Mouse (Mus musculus): ENCODE results near the gene Phyh. TPM values are rescaled to one million over a fixed set of nuclear protein-coding genes. Genes with fewer than 3 reads are reported as not detected.

Gene Phyh
- polyA plus RNA-seq, 1 experiment from 2014 or later: 110 TPM

- WGBS (ENCODE audit: insufficient replicate concordance): 83% methylated on average over 1 of the region's 2 CpGs
- H3K9ac ChIP-seq (ENCODE audit: low read depth, low read length): no peak overlapping the region
- no peak for ATAC-seq (replicated peaks; ENCODE audit: insufficient number of reproducible peaks, low FRiP score, low TSS enrichment)
Observed at GRCm38 (mm10) chr2:4969083-4969482, 50.3 kb downstream of the Phyh start.

GRCm38 (mm10) chr2:4975807-4976206, 57.0 kb downstream of the Phyh start, which contains the start of gene Ucma:
Gene Ucma (plus strand): TSS chr2:4976122.
- WGBS (ENCODE audit: insufficient replicate concordance): 72% methylated on average over 5 of the region's 5 CpGs
- no peak within 1 kb of the TSS for H3K4me3 ChIP-seq (ENCODE audit: low read depth, low read length)
- H3K4me1 ChIP-seq (ENCODE audit: control insufficient read depth, insufficient read depth, low read length): peaks cover 3% of the 10 kb centered on the region; the same call in 1 of the 2 replicates
- H3K9me3 ChIP-seq (replicated peaks; ENCODE audit: control insufficient read depth, low read length): no peaks in the 10 kb centered on the region
- H3K27ac ChIP-seq (ENCODE audit: low read depth, low read length): no peak within 1 kb of the TSS
- H3K27me3 ChIP-seq (ENCODE audit: control insufficient read depth, insufficient read depth, low read length): no peaks in the 10 kb centered on the region
- no peak for ATAC-seq (replicated peaks; ENCODE audit: insufficient number of reproducible peaks, low FRiP score, low TSS enrichment)
- no peak within 1 kb of the TSS for H3K4me2 ChIP-seq
- H3K9ac ChIP-seq (ENCODE audit: low read depth, low read length): no peak within 1 kb of the TSS
- no peaks in the 10 kb centered on the region for H3K36me3 ChIP-seq (ENCODE audit: control insufficient read depth, insufficient read depth, low read length)

More at GRCm38 (mm10) chr2:4969083-4969482, 50.3 kb downstream of the Phyh start:
- Histone ChIP-seq H3K4me2 (no peak overlapping the region), H3K36me3 (ENCODE audit: control insufficient read depth, insufficient read depth, low read length) (no peaks in the 10 kb centered on the region), H3K4me1 (ENCODE audit: control insufficient read depth, insufficient read depth, low read length) (no peaks in the 10 kb centered on the region), H3K27ac (ENCODE audit: low read depth, low read length) (no peak overlapping the region), H3K4me3 (ENCODE audit: low read depth, low read length) (no peak overlapping the region), H3K9me3 (replicated peaks; ENCODE audit: control insufficient read depth, low read length) (no peaks in the 10 kb centered on the region), H3K27me3 (ENCODE audit: control insufficient read depth, insufficient read depth, low read length) (no peaks in the 10 kb centered on the region)

GRCm38 (mm10) chr2:4978091-4978490, 59.3 kb downstream of the Phyh start:
- no peak overlapping the region for H3K4me2 ChIP-seq
- no peaks in the 10 kb centered on the region for H3K27me3 ChIP-seq (ENCODE audit: control insufficient read depth, insufficient read depth, low read length)
- no peak overlapping the region for H3K4me3 ChIP-seq (ENCODE audit: low read depth, low read length)
- no peaks in the 10 kb centered on the region for H3K36me3 ChIP-seq (ENCODE audit: control insufficient read depth, insufficient read depth, low read length)
- peaks cover 3% of the 10 kb centered on the region; the same call in 1 of the 2 replicates for H3K4me1 ChIP-seq (ENCODE audit: control insufficient read depth, insufficient read depth, low read length)
- H3K9me3 ChIP-seq (replicated peaks; ENCODE audit: control insufficient read depth, low read length): no peaks in the 10 kb centered on the region
- ATAC-seq (replicated peaks; ENCODE audit: insufficient number of reproducible peaks, low FRiP score, low TSS enrichment): no peak
- no peak overlapping the region for H3K27ac ChIP-seq (ENCODE audit: low read depth, low read length)
- H3K9ac ChIP-seq (ENCODE audit: low read depth, low read length): no peak overlapping the region
- 26% methylated on average over 8 of the region's 8 CpGs for whole genome bisulfite sequencing (ENCODE audit: insufficient replicate concordance)

GRCm38 (mm10) chr2:4983987-4984386, 65.2 kb downstream of the Phyh start:
- no peak overlapping the region for H3K27ac ChIP-seq (ENCODE audit: low read depth, low read length)
- H3K4me2 ChIP-seq: no peak overlapping the region
- 23% methylated on average over 5 of the region's 5 CpGs for WGBS (ENCODE audit: insufficient replicate concordance)
- no peak overlapping the region for H3K9ac ChIP-seq (ENCODE audit: low read depth, low read length)
- no peak for ATAC-seq (replicated peaks; ENCODE audit: insufficient number of reproducible peaks, low FRiP score, low TSS enrichment)
- H3K27me3 ChIP-seq (ENCODE audit: control insufficient read depth, insufficient read depth, low read length): no peaks in the 10 kb centered on the region
- no peaks in the 10 kb centered on the region for H3K4me1 ChIP-seq (ENCODE audit: control insufficient read depth, insufficient read depth, low read length)
- no peaks in the 10 kb centered on the region for H3K9me3 ChIP-seq (replicated peaks; ENCODE audit: control insufficient read depth, low read length)
- H3K36me3 ChIP-seq (ENCODE audit: control insufficient read depth, insufficient read depth, low read length): no peaks in the 10 kb centered on the region
- H3K4me3 ChIP-seq (ENCODE audit: low read depth, low read length): no peak overlapping the region

- Histone ChIP-seq H3K36me3 (ENCODE audit: control insufficient read depth, insufficient read depth, low read length) (no peaks in the 10 kb centered on the region), H3K4me2 (no peak overlapping the region), H3K4me1 (ENCODE audit: control insufficient read depth, insufficient read depth, low read length) (no peaks in the 10 kb centered on the region), H3K9ac (ENCODE audit: low read depth, low read length) (no peak overlapping the region), H3K4me3 (ENCODE audit: low read depth, low read length) (no peak overlapping the region), H3K9me3 (replicated peaks; ENCODE audit: control insufficient read depth, low read length) (no peaks in the 10 kb centered on the region), H3K27me3 (ENCODE audit: control insufficient read depth, insufficient read depth, low read length) (no peaks in the 10 kb centered on the region), H3K27ac (ENCODE audit: low read depth, low read length) (no peak overlapping the region)
- WGBS (ENCODE audit: insufficient replicate concordance): 69% methylated on average over 6 of the region's 6 CpGs
- no peak for ATAC-seq (replicated peaks; ENCODE audit: insufficient number of reproducible peaks, low FRiP score, low TSS enrichment)
Observed at GRCm38 (mm10) chr2:4985000-4985399, 66.2 kb downstream of the Phyh start.

GRCm38 (mm10) chr2:4986798-4987197, 68.0 kb downstream of the Phyh start:
- Histone ChIP-seq H3K36me3 (ENCODE audit: control insufficient read depth, insufficient read depth, low read length) (peaks cover 6% of the 10 kb centered on the region; the same call in 1 of the 2 replicates), H3K9me3 (replicated peaks; ENCODE audit: control insufficient read depth, low read length) (no peaks in the 10 kb centered on the region), H3K27me3 (ENCODE audit: control insufficient read depth, insufficient read depth, low read length) (no peaks in the 10 kb centered on the region), H3K4me3 (ENCODE audit: low read depth, low read length) (no peak overlapping the region), H3K4me1 (ENCODE audit: control insufficient read depth, insufficient read depth, low read length) (no peaks in the 10 kb centered on the region), H3K9ac (ENCODE audit: low read depth, low read length) (no peak overlapping the region), H3K4me2 (no peak overlapping the region), H3K27ac (ENCODE audit: low read depth, low read length) (no peak overlapping the region)
- no peak for ATAC-seq (replicated peaks; ENCODE audit: insufficient number of reproducible peaks, low FRiP score, low TSS enrichment)
- 88% methylated on average over 4 of the region's 4 CpGs for WGBS (ENCODE audit: insufficient replicate concordance)

- peaks cover 9% of the 10 kb centered on the region for H3K36me3 ChIP-seq (ENCODE audit: control insufficient read depth, insufficient read depth, low read length)
- H3K27ac ChIP-seq (ENCODE audit: low read depth, low read length): no peak overlapping the region
- no peaks in the 10 kb centered on the region for H3K9me3 ChIP-seq (replicated peaks; ENCODE audit: control insufficient read depth, low read length)
- no peak overlapping the region for H3K9ac ChIP-seq (ENCODE audit: low read depth, low read length)
- H3K4me3 ChIP-seq (ENCODE audit: low read depth, low read length): no peak overlapping the region
- H3K4me1 ChIP-seq (ENCODE audit: control insufficient read depth, insufficient read depth, low read length): no peaks in the 10 kb centered on the region
- WGBS (ENCODE audit: insufficient replicate concordance): 76% methylated on average over 8 of the region's 8 CpGs
- H3K4me2 ChIP-seq: no peak overlapping the region
- H3K27me3 ChIP-seq (ENCODE audit: control insufficient read depth, insufficient read depth, low read length): no peaks in the 10 kb centered on the region
- ATAC-seq (replicated peaks; ENCODE audit: insufficient number of reproducible peaks, low FRiP score, low TSS enrichment): no peak
Observed at GRCm38 (mm10) chr2:4987388-4988180, 68.8 kb downstream of the Phyh start.

Measured in heart, embryonic 11.5 days (tissue).